8 mouse cellular contexts compared by ENCODE assay signal in genomic region chr1:164899506-164899905, GRCm38 (mm10). TPM values are rescaled to one million over a fixed set of nuclear protein-coding genes. Genes with fewer than 3 reads are reported as not detected.
DNase-seq lines count a peak whose midpoint lies in the region; ATAC-seq and TF ChIP-seq lines count a peak whose summit lies in the region.

No protein-coding gene starts in this region.

- ATAC-seq in lung, postnatal 0 days = no peak
- no peak for ATAC-seq in activated CD4-positive, CD25-positive, alpha-beta regulatory T cell, adult 4 months
- no peak for ATAC-seq in frontal cortex, adult (ENCODE audit: low TSS enrichment)

- no peaks in the 10 kb centered on the region for H3K36me3 ChIP-seq in heart, embryonic 10.5 days
- no peaks in the 10 kb centered on the region for H3K36me3 ChIP-seq in lung, postnatal 0 days (ENCODE audit: insufficient read depth, low read length)

- peak; percentile 17 for DNase-seq in retina, embryonic 14.5 days (ENCODE audit: low spot score)
- no peak for DNase-seq in retina, postnatal 1 day
- no peak for DNase-seq in heart, embryonic 10.5 days (ENCODE audit: low spot score)
- DNase-seq in kidney, adult 9 months = peak; percentile 96
- peak; percentile 55 for DNase-seq in lung, postnatal 0 days (ENCODE audit: low spot score)
- DNase-seq in spleen, postnatal 10 days (ENCODE audit: low spot score in 2 of 2) = no peak

- H3K4me3 ChIP-seq in heart, embryonic 10.5 days = peak overlapping the region; percentile 63
- peak overlapping the region; percentile 36 for H3K4me3 ChIP-seq in lung, postnatal 0 days (ENCODE audit: low read depth, low read length)

- no peak for TF ChIP-seq EP300 in lung, postnatal 0 days (IDR thresholded peaks at IDR 0.05)

- TF ChIP-seq CTCF in lung, postnatal 0 days (IDR thresholded peaks at IDR 0.05) = no peak

- H3K4me1 ChIP-seq in heart, embryonic 10.5 days = peaks cover 45% of the 10 kb centered on the region
- H3K4me1 ChIP-seq in lung, postnatal 0 days (ENCODE audit: insufficient read depth, low read depth, low read length) = peaks cover 6% of the 10 kb centered on the region; the same call in 1 of the 2 replicates

- peak overlapping the region; percentile 88 for H3K27ac ChIP-seq in heart, embryonic 10.5 days
- H3K27ac ChIP-seq in lung, postnatal 0 days (ENCODE audit: low read length) = no peak overlapping the region

- no peak overlapping the region for H3K9ac ChIP-seq in lung, postnatal 0 days (replicated peaks; ENCODE audit: low read depth)

- no peaks in the 10 kb centered on the region for H3K27me3 ChIP-seq in heart, embryonic 10.5 days (ENCODE audit: insufficient read depth, poor library complexity, severe bottlenecking)
- H3K27me3 ChIP-seq in lung, postnatal 0 days (replicated peaks; ENCODE audit: insufficient read depth, low read length) = no peaks in the 10 kb centered on the region

- no peaks in the 10 kb centered on the region for H3K9me3 ChIP-seq in heart, embryonic 10.5 days
- H3K9me3 ChIP-seq in lung, postnatal 0 days (ENCODE audit: low read length) = no peaks in the 10 kb centered on the region

- WGBS in heart, embryonic 10.5 days = 32% methylated on average over 7 of the region's 7 CpGs
- WGBS in lung, postnatal 0 days = 27% methylated on average over 7 of the region's 7 CpGs

- H3K4me2 ChIP-seq in lung, postnatal 0 days (replicated peaks; ENCODE audit: low read depth, low read length) = peak overlapping the region; percentile 76

RNA-seq across cellular contexts. Expression of gene Xcl1, which starts 35.8 kb away (rescaled TPM):
- not detected in 2 replicates for polyA plus RNA-seq in heart, embryonic 10.5 days (2016; fragmentation: Nextera tagmentation; extraction: Ambion mirVana)
- polyA plus RNA-seq in lung, postnatal 0 days (2015; fragmentation: Nextera tagmentation; extraction: Ambion mirVana) = not detected in 2 replicates
- 10 to 100 TPM in 1 of 2 experiments, 1 to 10 TPM in 1; 4.3 to 14.9 TPM for polyA plus RNA-seq in activated CD4-positive, CD25-positive, alpha-beta regulatory T cell, adult 4 months (2017; shearing (Covaris generic))

Comparison
In these comparisons a context has a peak if more than half of its experiments do, and no peak if none do; other contexts are left out.
1. DNase-seq: peak in retina, embryonic 14.5 days (single experiment), kidney, adult 9 months (single experiment) and lung, postnatal 0 days (single experiment); none in retina, postnatal 1 day (single experiment), heart, embryonic 10.5 days (single experiment) and spleen, postnatal 10 days (0 of 2).